In the genomic region with DNA sequence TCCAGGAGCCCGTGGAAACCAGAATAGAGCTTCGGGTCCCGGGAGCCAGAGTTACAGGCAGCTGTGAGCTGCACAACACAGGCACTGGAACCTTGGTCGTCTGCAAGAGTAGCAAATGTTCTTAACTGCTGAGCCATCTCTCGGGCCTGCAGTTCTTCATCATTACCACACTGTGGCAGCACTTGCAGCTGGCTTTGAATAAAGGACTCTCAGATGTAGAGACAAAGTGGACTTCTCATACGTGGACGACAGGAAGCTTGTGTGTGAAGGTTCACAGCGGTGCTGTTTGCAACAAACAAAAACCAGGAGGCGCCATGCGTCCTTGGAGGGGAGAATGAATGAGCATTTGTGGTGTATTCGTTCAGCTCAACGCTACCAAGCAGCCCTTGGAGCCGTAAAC, we compare ENCODE assay signal across 9 mouse cellular contexts. TPM values are rescaled to one million over a fixed set of nuclear protein-coding genes. Genes with fewer than 3 reads are reported as not detected.
DNase-seq lines count a peak whose midpoint lies in the region; ATAC-seq and TF ChIP-seq lines count a peak whose summit lies in the region.
"Had no signal": no experiment of that assay in that cellular context is flagged by ENCODE, and none has a peak within 500 bp of the region (broad histone marks: within the 10 kb centered on the region; RNA-seq: fewer than 3 reads in every experiment).

No protein-coding gene starts in this region.

- no peaks in the 10 kb centered on the region; the same call in 1 of the 2 replicates for H3K27me3 ChIP-seq in hindbrain, embryonic 11.5 days (ENCODE audit: control insufficient read depth, insufficient read depth, low read length)
- 0 out of 2 replicates have a peak, but pooled peaks cover 2% of the 10 kb centered on the region for H3K27me3 ChIP-seq in hindbrain, embryonic 16.5 days (replicated peaks; ENCODE audit: control insufficient read depth, insufficient read depth, low read length)
- peaks cover 21% of the 10 kb centered on the region for H3K27me3 ChIP-seq in E14TG2a.4 (ENCODE audit: insufficient read depth, low read length)

- no peaks in the 10 kb centered on the region for H3K36me3 ChIP-seq in hindbrain, embryonic 11.5 days (ENCODE audit: control insufficient read depth, insufficient read depth, low read length)
- H3K36me3 ChIP-seq in hindbrain, embryonic 16.5 days (ENCODE audit: control insufficient read depth, insufficient read depth, low read length): no peaks in the 10 kb centered on the region
- no peaks in the 10 kb centered on the region for H3K36me3 ChIP-seq in E14TG2a.4 (ENCODE audit: insufficient read depth, low read length)
- H3K36me3 ChIP-seq: neural tube, embryonic 13.5 days had no signal

- H3K9ac ChIP-seq in hindbrain, embryonic 11.5 days (ENCODE audit: low read depth, low read length): no peak overlapping the region
- no peak overlapping the region for H3K9ac ChIP-seq in hindbrain, embryonic 16.5 days (ENCODE audit: low read depth, low read length)
- H3K9ac ChIP-seq: neural tube, embryonic 13.5 days had no signal

- no peak overlapping the region for H3K4me2 ChIP-seq in hindbrain, embryonic 11.5 days (replicated peaks; ENCODE audit: low read depth, low read length)
- H3K4me2 ChIP-seq in hindbrain, embryonic 16.5 days (ENCODE audit: low read length): no peak overlapping the region
- H3K4me2 ChIP-seq: neural tube, embryonic 13.5 days had no signal

- H3K27ac ChIP-seq in hindbrain, embryonic 11.5 days (ENCODE audit: low read depth, low read length): no peak overlapping the region
- H3K27ac ChIP-seq in hindbrain, embryonic 16.5 days (ENCODE audit: low read depth, low read length): no peak overlapping the region
- H3K27ac ChIP-seq: neural tube, embryonic 13.5 days had no signal

- ATAC-seq in hindbrain, embryonic 11.5 days (ENCODE audit: low FRiP score): no peak
- no peak; the same call in 1 of the 2 replicates for ATAC-seq in hindbrain, embryonic 16.5 days
- peak; percentile 71 for ATAC-seq in monocyte, adult 5-6 weeks (replicated peaks; ENCODE audit: insufficient number of reproducible peaks, low FRiP score, low TSS enrichment, poor library complexity, severe bottlenecking)

- H3K4me1 ChIP-seq in hindbrain, embryonic 11.5 days (replicated peaks; ENCODE audit: control insufficient read depth, insufficient read depth, low read length): peaks cover 3% of the 10 kb centered on the region
- no peaks in the 10 kb centered on the region for H3K4me1 ChIP-seq in hindbrain, embryonic 16.5 days (ENCODE audit: control insufficient read depth, insufficient read depth, low read depth, low read length)
- H3K4me1 ChIP-seq in E14TG2a.4 (replicated peaks; ENCODE audit: low read depth, low read length): peaks cover 14% of the 10 kb centered on the region

- no peak overlapping the region for H3K4me3 ChIP-seq in hindbrain, embryonic 11.5 days (ENCODE audit: low read depth, low read length)
- H3K4me3 ChIP-seq in hindbrain, embryonic 16.5 days (ENCODE audit: low read length): no peak overlapping the region
- no peak overlapping the region for H3K4me3 ChIP-seq in E14TG2a.4 (replicated peaks; ENCODE audit: low read length)
- H3K4me3 ChIP-seq: neural tube, embryonic 13.5 days had no signal

- WGBS in hindbrain, embryonic 11.5 days: 40% methylated on average over 13 of the region's 13 CpGs
- WGBS in hindbrain, embryonic 16.5 days: 36% methylated on average over 13 of the region's 13 CpGs

- H3K9me3 ChIP-seq in hindbrain, embryonic 11.5 days (ENCODE audit: control insufficient read depth, low read length): no peaks in the 10 kb centered on the region
- no peaks in the 10 kb centered on the region for H3K9me3 ChIP-seq in hindbrain, embryonic 16.5 days (ENCODE audit: control insufficient read depth, low read length)
- H3K9me3 ChIP-seq in E14TG2a.4 (ENCODE audit: low read length): no peaks in the 10 kb centered on the region
- H3K9me3 ChIP-seq: neural tube, embryonic 13.5 days had no signal

- TF ChIP-seq POLR2A in brain, embryonic 14.5 days (IDR thresholded peaks at IDR 0.05; ENCODE audit: borderline replicate concordance, extremely low read depth, insufficient read depth, insufficient read length, poor library complexity, severe bottlenecking): no peak

- DNase-seq in hindbrain, embryonic 11.5 days (ENCODE audit: low spot score): peak; percentile 76
- DNase-seq in brain, embryonic 14.5 days (ENCODE audit: low read depth): peak; percentile 82
- peak; percentile 21 to 35 for DNase-seq in frontal cortex, postnatal 10 days (ENCODE audit: low spot score in 2 of 2)
- DNase-seq in layer of hippocampus, postnatal 25 days (ENCODE audit: extremely low spot score in 1 of 2, low spot score in 1 of 2): peak; percentile 21 to 35
- DNase-seq in testis, postnatal 14 days (ENCODE audit: low spot score): peak; percentile 26

- TF ChIP-seq CTCF in E14TG2a.4 (conservative IDR thresholded peaks at IDR 0.05; ENCODE audit: low read length): peak; percentile 96
- peak; percentile 84; the same call in 1 of the 2 replicates for TF ChIP-seq CTCF in brain, embryonic 14.5 days (IDR thresholded peaks at IDR 0.05; ENCODE audit: borderline replicate concordance, extremely low read depth, insufficient read depth, insufficient read length)

RNA-seq across cellular contexts. Expression of gene Rab37, which starts 10.3 kb away (rescaled TPM):
- polyA plus RNA-seq in hindbrain, embryonic 11.5 days (2014; fragmentation: Nextera tagmentation; extraction: Ambion mirVana): 0.42 and 0.85 TPM in 2 replicates
- polyA plus RNA-seq in hindbrain, embryonic 16.5 days (2015; fragmentation: Nextera tagmentation; extraction: Ambion mirVana): 0.89 and 1.3 TPM in 2 replicates
- 0.83 and 0.89 TPM in 2 replicates for polyA plus RNA-seq in brain, embryonic 14.5 days (2012; rRNA removed)
- total RNA-seq in layer of hippocampus, postnatal 25 days (2021): 1 to 10 TPM; 1.8 to 2.0 TPM
- total RNA-seq in monocyte, adult 5-6 weeks (2017): 31.7 to 64.8 TPM (median 33.2 TPM) in 3 replicates

RNA-seq across cellular contexts. Expression of gene Cd300e, which starts 18.9 kb away (rescaled TPM):
- not detected in 2 replicates for polyA plus RNA-seq in hindbrain, embryonic 11.5 days (2014; fragmentation: Nextera tagmentation; extraction: Ambion mirVana)
- polyA plus RNA-seq in hindbrain, embryonic 16.5 days (2015; fragmentation: Nextera tagmentation; extraction: Ambion mirVana): 0.08 and 0.12 TPM in 2 replicates
- not detected in 2 replicates for polyA plus RNA-seq in brain, embryonic 14.5 days (2012; rRNA removed)
- not detected for total RNA-seq in layer of hippocampus, postnatal 25 days (2021)
- total RNA-seq in monocyte, adult 5-6 weeks (2017): 160 to 198 TPM (median 162 TPM) in 3 replicates
- polyA plus RNA-seq: neural tube, embryonic 13.5 days had no signal

RNA-seq across cellular contexts. Expression of gene Cd300ld3, which starts 32.7 kb away (rescaled TPM):
- polyA plus RNA-seq in hindbrain, embryonic 11.5 days (2014; fragmentation: Nextera tagmentation; extraction: Ambion mirVana): not detected in 2 replicates
- not detected in 2 replicates for polyA plus RNA-seq in hindbrain, embryonic 16.5 days (2015; fragmentation: Nextera tagmentation; extraction: Ambion mirVana)
- polyA plus RNA-seq in brain, embryonic 14.5 days (2012; rRNA removed): 0.10 TPM in 1 of 2 replicates, not detected in the other
- under 1 TPM in 1 of 2 experiments, not detected in 1; 0.86 TPM for total RNA-seq in layer of hippocampus, postnatal 25 days (2021)
- total RNA-seq in monocyte, adult 5-6 weeks (2017): 358 to 471 TPM (median 466 TPM) in 3 replicates
- polyA plus RNA-seq: neural tube, embryonic 13.5 days had no signal

RNA-seq across cellular contexts. Expression of gene Cd300ld5, which starts 43.3 kb away (rescaled TPM):
- not detected in 2 replicates for polyA plus RNA-seq in hindbrain, embryonic 11.5 days (2014; fragmentation: Nextera tagmentation; extraction: Ambion mirVana)
- not detected in 2 replicates for polyA plus RNA-seq in hindbrain, embryonic 16.5 days (2015; fragmentation: Nextera tagmentation; extraction: Ambion mirVana)
- polyA plus RNA-seq in brain, embryonic 14.5 days (2012; rRNA removed): 0.21 and 0.23 TPM in 2 replicates
- 1 to 10 TPM in 1 of 2 experiments, not detected in 1; 2.3 TPM for total RNA-seq in layer of hippocampus, postnatal 25 days (2021)
- total RNA-seq in monocyte, adult 5-6 weeks (2017): not detected in 3 replicates
- polyA plus RNA-seq: neural tube, embryonic 13.5 days had no signal

RNA-seq across cellular contexts. Expression of gene Cd300lf, which starts 52.9 kb away (rescaled TPM):
- 0.22 TPM in 1 of 2 replicates, not detected in the other for polyA plus RNA-seq in hindbrain, embryonic 11.5 days (2014; fragmentation: Nextera tagmentation; extraction: Ambion mirVana)
- polyA plus RNA-seq in hindbrain, embryonic 16.5 days (2015; fragmentation: Nextera tagmentation; extraction: Ambion mirVana): 0.29 and 0.32 TPM in 2 replicates
- 0.10 and 0.15 TPM in 2 replicates for polyA plus RNA-seq in brain, embryonic 14.5 days (2012; rRNA removed)
- total RNA-seq in layer of hippocampus, postnatal 25 days (2021): under 1 TPM; 0.35 to 0.39 TPM
- 20.4 to 32.5 TPM (median 25.8 TPM) in 3 replicates for total RNA-seq in monocyte, adult 5-6 weeks (2017)

Comparison
In these comparisons a context has a peak if more than half of its experiments do, and no peak if none do; other contexts are left out.
1. DNase-seq: peak in every context shown above with its lines; median percentile 82 in brain, embryonic 14.5 days; 76 in hindbrain, embryonic 11.5 days; 28 in frontal cortex, postnatal 10 days; 28 in layer of hippocampus, postnatal 25 days; 26 in testis, postnatal 14 days.